ENCODE assay signal across 9 mouse cellular contexts in genomic region chr9:62455210-62455969, GRCm38 (mm10).
DNase-seq lines count a peak whose midpoint lies in the region; ATAC-seq and TF ChIP-seq lines count a peak whose summit lies in the region.
"Had no signal": no experiment of that assay in that cellular context is flagged by ENCODE, and none has a peak within 500 bp of the region (broad histone marks: within the 10 kb centered on the region; RNA-seq: fewer than 3 reads in every experiment).

No protein-coding gene starts in this region.

- POLR2A ChIA-PET in Patski (lab: Charles Lee) = interaction anchor here (1.2 to 1.5 kb wide), 2 partner anchors 20 to 39 kb away, joined by 3 read pairs; no protein-coding TSS in a partner anchor

- H3K4me2 ChIP-seq in liver, embryonic 16.5 days (ENCODE audit: low read depth, low read length) = no peak overlapping the region

- no peak overlapping the region for H3K27ac ChIP-seq in liver, embryonic 16.5 days (ENCODE audit: low read length)

- peak; percentile 96 for DNase-seq in heart, adult 11 months
- DNase-seq in heart, postnatal 36 days = no peak
- DNase-seq in Patski (ENCODE audit: low read depth, low spot score) = peak; percentile 92
- DNase-seq in gastrocnemius, postnatal 25 days = no peak
- DNase-seq in thymus, postnatal 4 days = no peak
- DNase-seq in urinary bladder, postnatal 4 days (ENCODE audit: low spot score in 2 of 2) = no peak

- H3K4me3 ChIP-seq in liver, embryonic 16.5 days (ENCODE audit: low read depth, low read length) = no peak overlapping the region

- WGBS in liver, embryonic 16.5 days (ENCODE audit: insufficient replicate concordance) = 53% methylated on average over 8 of the region's 8 CpGs

- no peaks in the 10 kb centered on the region; the same call in 1 of the 2 replicates for H3K4me1 ChIP-seq in liver, embryonic 16.5 days (ENCODE audit: control insufficient read depth, low read depth, low read length)

- H3K9ac ChIP-seq in liver, embryonic 16.5 days (ENCODE audit: low read depth, low read length) = no peak overlapping the region

- H3K27me3 ChIP-seq in Patski = peaks cover 31% of the 10 kb centered on the region
- no peaks in the 10 kb centered on the region for H3K27me3 ChIP-seq in liver, embryonic 16.5 days (ENCODE audit: control insufficient read depth, insufficient read depth, low read depth, low read length)

- no peak for TF ChIP-seq CTCF in Patski (IDR thresholded peaks at IDR 0.05)

- no peaks in the 10 kb centered on the region for H3K36me3 ChIP-seq in liver, embryonic 16.5 days (ENCODE audit: control insufficient read depth, insufficient read depth)

- ATAC-seq in Patski = peak; percentile 72
- ATAC-seq in hematopoietic stem cell, adult 5-6 weeks (replicated peaks in 1 of 2; ENCODE audit: insufficient read depth in 1 of 2, low FRiP score in 2 of 2, low TSS enrichment in 1 of 2, low read depth in 1 of 2, poor library complexity in 2 of 2, severe bottlenecking in 2 of 2) = peak; percentile 34 to 53; a peak in 2 of 4 replicates
- 0 out of 2 replicates have a peak, but pooled peaks have one; percentile 30 for ATAC-seq in liver, embryonic 16.5 days (ENCODE audit: low read depth)

- H3K9me3 ChIP-seq in liver, embryonic 16.5 days (replicated peaks; ENCODE audit: control insufficient read depth, low read length) = no peaks in the 10 kb centered on the region
- H3K9me3 ChIP-seq: megakaryocyte, embryonic 14.5 days had no signal

- intact Hi-C loops in heart, postnatal 36 days (cut with DNase I) = no loop called here

- in situ Hi-C loops in Patski (cut with MboI; ENCODE audit: low pct_unique_long_range_greater_than_20kb) = loop anchor here (10.0 kb wide), 2 partner anchors 111 to 161 kb away; partner anchors contain the start of gene Anp32a

- CTCF ChIA-PET in Patski (lab: Charles Lee) = interaction anchor here (0.8 to 1.8 kb wide), 2 partner anchors 95 to 160 kb away, joined by 3 to 9 read pairs; no protein-coding TSS in a partner anchor

Comparison
In these comparisons a context has a peak if more than half of its experiments do, and no peak if none do; other contexts are left out.
1. DNase-seq: peak in heart, adult 11 months (single experiment) and Patski (single experiment); none in heart, postnatal 36 days (0 of 2), gastrocnemius, postnatal 25 days (single experiment), thymus, postnatal 4 days (single experiment) and urinary bladder, postnatal 4 days (0 of 2).
2. Peak in every context shown above with its lines, with median percentiles within 50 percentile points of each other: ATAC-seq.